27 mouse cellular contexts compared by ENCODE assay signal in genomic region chr8:77816217-77816616, GRCm38 (mm10).
DNase-seq lines count a peak whose midpoint lies in the region; ATAC-seq and TF ChIP-seq lines count a peak whose summit lies in the region.
"Had no signal": no experiment of that assay in that cellular context is flagged by ENCODE, and none has a peak within 500 bp of the region (broad histone marks: within the 10 kb centered on the region; RNA-seq: fewer than 3 reads in every experiment).

No protein-coding gene starts in this region.

- no peak overlapping the region for H3K9ac ChIP-seq in kidney, embryonic 16.5 days (replicated peaks; ENCODE audit: low read length)
- no peak overlapping the region for H3K9ac ChIP-seq in lung, postnatal 0 days (replicated peaks; ENCODE audit: low read depth)
- no peak overlapping the region for H3K9ac ChIP-seq in limb, embryonic 12.5 days (replicated peaks)
- H3K9ac ChIP-seq: hindbrain, embryonic 15.5 days; liver, embryonic 12.5 days; midbrain, embryonic 15.5 days had no signal

- no peak for TF ChIP-seq CTCF in lung, postnatal 0 days (IDR thresholded peaks at IDR 0.05)
- TF ChIP-seq CTCF in lung, adult 2 months (IDR thresholded peaks at IDR 0.05; ENCODE audit: insufficient read depth, low read length) = no peak

- H3K9me3 ChIP-seq in kidney, embryonic 16.5 days (ENCODE audit: low read length) = no peaks in the 10 kb centered on the region
- H3K9me3 ChIP-seq in lung, postnatal 0 days (ENCODE audit: low read length) = no peaks in the 10 kb centered on the region
- no peaks in the 10 kb centered on the region for H3K9me3 ChIP-seq in limb, embryonic 12.5 days
- H3K9me3 ChIP-seq: hindbrain, embryonic 10.5 days; hindbrain, embryonic 15.5 days; liver, embryonic 12.5 days; midbrain, embryonic 10.5 days; midbrain, embryonic 15.5 days had no signal

- H3K4me2 ChIP-seq in kidney, embryonic 16.5 days (replicated peaks; ENCODE audit: low read depth, low read length) = peak overlapping the region; percentile 40
- no peak overlapping the region for H3K4me2 ChIP-seq in lung, postnatal 0 days (replicated peaks; ENCODE audit: low read depth, low read length)
- peak overlapping the region; percentile 46; the same call in 1 of the 2 replicates for H3K4me2 ChIP-seq in limb, embryonic 12.5 days
- H3K4me2 ChIP-seq: hindbrain, embryonic 15.5 days; liver, embryonic 12.5 days; midbrain, embryonic 15.5 days had no signal

- H3K4me3 ChIP-seq in kidney, embryonic 16.5 days (ENCODE audit: low read length) = no peak overlapping the region
- no peak overlapping the region for H3K4me3 ChIP-seq in lung, postnatal 0 days (ENCODE audit: low read depth, low read length)
- H3K4me3 ChIP-seq in lung, adult 2 months (replicated peaks; ENCODE audit: extremely low read depth, low read depth, low read length) = no peak overlapping the region
- H3K4me3 ChIP-seq in limb, embryonic 12.5 days (replicated peaks) = no peak overlapping the region
- H3K4me3 ChIP-seq: hindbrain, embryonic 10.5 days; hindbrain, embryonic 15.5 days; liver, embryonic 12.5 days; midbrain, embryonic 10.5 days; midbrain, embryonic 15.5 days had no signal

- TF ChIP-seq POLR2A in lung, adult 2 months (IDR thresholded peaks at IDR 0.05; ENCODE audit: borderline replicate concordance, extremely low read depth, low read depth, low read length) = no peak

- no peaks in the 10 kb centered on the region for H3K36me3 ChIP-seq in kidney, embryonic 16.5 days (ENCODE audit: insufficient read depth, low read length)
- no peaks in the 10 kb centered on the region for H3K36me3 ChIP-seq in lung, postnatal 0 days (ENCODE audit: insufficient read depth, low read length)
- no peaks in the 10 kb centered on the region for H3K36me3 ChIP-seq in limb, embryonic 12.5 days
- H3K36me3 ChIP-seq: hindbrain, embryonic 10.5 days; hindbrain, embryonic 15.5 days; liver, embryonic 12.5 days; midbrain, embryonic 10.5 days; midbrain, embryonic 15.5 days had no signal

- 42% methylated on average over 4 of the region's 4 CpGs for WGBS in kidney, embryonic 16.5 days
- WGBS in lung, postnatal 0 days = 66% methylated on average over 4 of the region's 4 CpGs
- 66% methylated on average over 4 of the region's 4 CpGs for WGBS in lung, adult 2 months
- 46% methylated on average over 4 of the region's 4 CpGs for WGBS in limb, embryonic 12.5 days

- H3K4me1 ChIP-seq in kidney, embryonic 16.5 days (ENCODE audit: insufficient read depth, low read length) = peaks cover 25% of the 10 kb centered on the region
- no peaks in the 10 kb centered on the region for H3K4me1 ChIP-seq in lung, postnatal 0 days (ENCODE audit: insufficient read depth, low read depth, low read length)
- no peaks in the 10 kb centered on the region; the same call in 1 of the 2 replicates for H3K4me1 ChIP-seq in lung, adult 2 months (ENCODE audit: control insufficient read depth, insufficient read depth, low read length)
- H3K4me1 ChIP-seq in limb, embryonic 12.5 days (replicated peaks) = peaks cover 23% of the 10 kb centered on the region; the same call in 1 of the 2 replicates
- H3K4me1 ChIP-seq: hindbrain, embryonic 15.5 days; liver, embryonic 12.5 days; midbrain, embryonic 15.5 days had no signal

- H3K27me3 ChIP-seq in kidney, embryonic 16.5 days (ENCODE audit: insufficient read depth, low read length) = no peaks in the 10 kb centered on the region
- no peaks in the 10 kb centered on the region for H3K27me3 ChIP-seq in lung, postnatal 0 days (replicated peaks; ENCODE audit: insufficient read depth, low read length)
- H3K27me3 ChIP-seq in limb, embryonic 12.5 days = no peaks in the 10 kb centered on the region
- H3K27me3 ChIP-seq: hindbrain, embryonic 15.5 days; liver, embryonic 12.5 days; midbrain, embryonic 15.5 days had no signal

- no peak for TF ChIP-seq EP300 in lung, postnatal 0 days (IDR thresholded peaks at IDR 0.05)

- no peak for ATAC-seq in kidney, embryonic 16.5 days (ENCODE audit: low FRiP score, low TSS enrichment)
- no peak for ATAC-seq in lung, postnatal 0 days
- ATAC-seq in limb, embryonic 12.5 days (ENCODE audit: insufficient number of reproducible peaks, insufficient read depth, low FRiP score, low TSS enrichment, low read depth) = no peak
- ATAC-seq: forebrain, embryonic 14.5 days; inflammation-experienced regulatory T-cells, adult 6 months; liver, embryonic 12.5 days; midbrain, embryonic 15.5 days had no signal

- peak overlapping the region; percentile 79 for H3K27ac ChIP-seq in kidney, embryonic 16.5 days (ENCODE audit: low read length)
- peak overlapping the region; percentile 34; the same call in 1 of the 2 replicates for H3K27ac ChIP-seq in lung, postnatal 0 days (ENCODE audit: low read length)
- no peak overlapping the region for H3K27ac ChIP-seq in limb, embryonic 12.5 days
- H3K27ac ChIP-seq: hindbrain, embryonic 15.5 days; liver, embryonic 12.5 days; midbrain, embryonic 10.5 days; midbrain, embryonic 15.5 days; stomach, postnatal 0 days had no signal

- no peak for DNase-seq in kidney, postnatal 14 days
- no peak for DNase-seq in lung, postnatal 0 days (ENCODE audit: low spot score)
- DNase-seq in lung, adult 2 months = no peak
- DNase-seq in gastrocnemius, postnatal 4 days (ENCODE audit: low spot score in 2 of 2) = no peak
- no peak for DNase-seq in frontal cortex, postnatal 36 days (ENCODE audit: low spot score in 2 of 2)
- DNase-seq: adrenal gland, postnatal 36 days; B cell, adult 2 months; cerebellum, adult 18-20 months; cerebellum, postnatal 10 days; gastrocnemius, postnatal 25 days; heart, postnatal 14 days; kidney, adult 18-20 months; kidney, postnatal 4 days; lung, adult 18-20 months; right cerebral cortex, adult 18-20 months; thymus, adult 18-20 months; thymus, postnatal 25 days had no signal
